Mouse (Mus musculus) forebrain, postnatal 0 days (tissue): ENCODE measurements around the gene Ctso. TPM values are rescaled to one million over a fixed set of nuclear protein-coding genes. Genes with fewer than 3 reads are reported as not detected.

Source experiments
- ATAC-seq: fragments of 200-750 bp; cut with Nextera tagmentation; 2 replicates; pipeline ENCODE4 v1.8.0; 2017; ENCODE audit warnings: mild to moderate bottlenecking, moderate library complexity
- DNase-seq: peaks from one replicate; pipeline ENCODE4 v3.0.0-alpha.2; 2015
- H3K27ac ChIP-seq: fragments of 300-500 bp; sonication (generic); 2 replicates; pipeline ENCODE4 v1.5.1; 2014; ENCODE audit warnings: low read depth, mild to moderate bottlenecking, antibody characterized with exemption, low read length, moderate library complexity, mixed read lengths
- H3K27me3 ChIP-seq: fragments of 300-500 bp; sonication (generic); 2 replicates; pipeline ENCODE4 v1.6.1; 2014; ENCODE audit warnings: mild to moderate bottlenecking, low read length, mixed read lengths; ENCODE audit not compliant: insufficient read depth
- H3K36me3 ChIP-seq: fragments of 300-500 bp; sonication (generic); 2 replicates; pipeline ENCODE4 v1.6.1; 2014; ENCODE audit warnings: mild to moderate bottlenecking, moderate library complexity; ENCODE audit not compliant: insufficient read depth
- H3K4me1 ChIP-seq: fragments of 300-500 bp; sonication (generic); 2 replicates; pipeline ENCODE4 v1.6.1; 2014; ENCODE audit warnings: antibody characterized with exemption; ENCODE audit not compliant: insufficient read depth
- H3K4me2 ChIP-seq: fragments of 300-500 bp; sonication (generic); 2 replicates; pipeline ENCODE4 v1.6.1; 2014; ENCODE audit warnings: low read depth, mild to moderate bottlenecking, moderate library complexity
- H3K4me3 ChIP-seq: fragments of 300-500 bp; sonication (generic); 2 replicates; pipeline ENCODE4 v1.5.1; 2014; ENCODE audit warnings: low read depth, low read length, mixed read lengths
- H3K9ac ChIP-seq: fragments of 300-500 bp; sonication (generic); 2 replicates; pipeline ENCODE4 v1.6.1; 2014; ENCODE audit warnings: mild to moderate bottlenecking
- H3K9me3 ChIP-seq: fragments of 300-500 bp; sonication (generic); 2 replicates; pipeline ENCODE4 v1.6.1; 2016; ENCODE audit warnings: low read length
- CTCF ChIP-seq: sonication (generic); IDR thresholded peaks from 2 replicates; pipeline ENCODE4 v1.5.1; 2016; ENCODE audit warnings: antibody characterized with exemption, control low read depth, low read depth
- WGBS: fragments of 180-500 bp; shearing (Covaris S2); extraction: QIAGEN DNeasy Blood & Tissue Kit; methylation state at CpG from one replicate; pipeline ENCODE4 v1.1.7; 2014; 5-methylcytosine and 5-hydroxymethylcytosine counted together
- polyA plus RNA-seq: library from polyadenylated mRNA; unstranded; fragments of >200 nt; fragmentation: Nextera tagmentation; extraction: Ambion mirVana; gene quantifications from 2 replicates; pipeline ENCODE4 v1.2.1, GENCODE M21; 2015
- total RNA-seq: library from RNA; depleted of rRNA; stranded (reverse); fragments of >200 nt; gene quantifications from 2 replicates; pipeline ENCODE4 v1.2.3, GENCODE M21; 2014; rRNA removed

Ctso gene
- total RNA-seq, result 6.1 and 9.2 TPM in 2 replicates
- 11.8 and 13.6 TPM in 2 replicates for polyA plus RNA-seq

DNA sequence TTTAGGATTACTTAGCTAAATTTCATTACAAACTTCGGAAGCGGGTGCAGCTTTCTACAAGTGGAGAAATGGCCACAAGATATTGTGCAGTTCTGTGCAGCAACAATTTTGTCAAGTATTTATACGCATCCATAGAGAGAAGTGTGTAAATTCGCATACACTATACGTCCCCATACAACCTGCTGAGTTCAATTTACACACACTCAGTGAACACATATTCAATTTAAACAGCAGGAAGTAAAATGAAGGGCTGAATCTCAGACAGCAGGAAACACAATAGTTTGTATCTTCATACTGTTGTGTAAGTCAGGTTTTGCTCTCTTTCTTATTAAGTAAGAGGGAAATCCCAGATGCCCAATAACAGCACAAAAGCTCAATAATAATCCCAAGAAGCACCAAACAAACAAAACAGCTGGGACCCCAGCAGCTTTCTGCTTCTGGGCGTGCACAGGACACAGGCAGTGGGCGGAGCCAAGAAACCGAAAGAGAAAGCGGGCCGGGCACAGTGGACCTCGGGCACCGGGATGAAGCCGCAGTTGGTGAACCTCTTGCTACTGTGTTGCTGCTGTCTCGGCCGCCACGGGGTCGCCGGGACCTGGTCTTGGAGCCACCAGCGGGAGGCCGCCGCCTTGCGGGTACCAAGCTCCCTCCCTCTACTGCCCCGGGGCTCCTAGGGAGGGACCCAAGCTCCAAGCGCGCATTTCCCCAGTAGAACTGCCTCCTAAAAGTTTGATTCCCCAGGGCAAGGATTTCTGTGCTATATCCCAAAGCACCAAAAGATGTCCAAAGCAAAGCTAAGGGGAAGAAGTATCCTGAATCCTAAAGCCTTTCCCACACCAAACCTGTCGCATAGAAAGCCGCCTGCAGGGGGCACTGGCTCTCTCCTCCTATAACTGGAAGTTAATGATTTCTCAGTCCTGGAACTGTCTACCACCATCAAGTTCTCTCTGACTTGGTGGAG, at the start of gene Ctso:
Ctso (plus strand) TSS at position 461 of the 961 bp plus-strand sequence.
- H3K4me2 ChIP-seq, result peak within 1 kb of the TSS; percentile 66
- H3K36me3 ChIP-seq, result no peaks in the 10 kb centered on the region
- H3K9ac ChIP-seq, result peak within 1 kb of the TSS; percentile 75
- H3K27ac ChIP-seq, result peak within 1 kb of the TSS; percentile 83
- peaks cover 3% of the 10 kb centered on the region; the same call in 1 of the 2 replicates for H3K4me1 ChIP-seq
- DNase-seq (peak; percentile 92), ATAC-seq (peak; percentile 91)
- peak within 1 kb of the TSS; percentile 58 for H3K4me3 ChIP-seq
- TF ChIP-seq CTCF, result peak; percentile 79
- H3K9me3 ChIP-seq, result no peaks in the 10 kb centered on the region
- H3K27me3 ChIP-seq, result no peaks in the 10 kb centered on the region
- 6% methylated on average over 27 of the region's 27 CpGs for WGBS

DNA sequence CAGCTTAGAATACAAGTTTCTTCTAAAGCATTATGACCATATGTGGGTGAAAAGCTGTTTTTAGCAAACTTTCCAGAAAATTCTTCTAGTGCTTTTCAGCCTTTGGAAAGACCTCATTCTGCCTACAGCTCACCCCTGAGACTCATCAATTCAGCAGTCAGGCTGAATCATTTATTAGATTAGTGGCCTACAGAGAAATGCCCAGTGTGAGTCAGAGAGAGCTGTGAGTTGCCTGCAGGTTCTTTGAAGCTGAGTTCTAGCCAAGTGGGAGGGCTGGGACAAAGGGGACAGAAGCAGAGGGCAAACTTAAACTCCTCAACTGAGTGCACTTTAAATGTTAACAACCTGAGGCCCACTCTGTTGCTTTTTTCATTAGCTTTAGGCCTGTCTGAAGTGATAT, 48.5 kb upstream of the Ctso start:
- ATAC-seq, result no peak
- no peaks in the 10 kb centered on the region for H3K27me3 ChIP-seq
- H3K9ac ChIP-seq, result no peak overlapping the region
- no peak overlapping the region for H3K4me2 ChIP-seq
- no peak overlapping the region for H3K4me3 ChIP-seq
- no peak for TF ChIP-seq CTCF
- no peaks in the 10 kb centered on the region for H3K4me1 ChIP-seq
- no peaks in the 10 kb centered on the region for H3K9me3 ChIP-seq
- DNase-seq, result no peak
- no peaks in the 10 kb centered on the region for H3K36me3 ChIP-seq
- no peak overlapping the region for H3K27ac ChIP-seq

DNA sequence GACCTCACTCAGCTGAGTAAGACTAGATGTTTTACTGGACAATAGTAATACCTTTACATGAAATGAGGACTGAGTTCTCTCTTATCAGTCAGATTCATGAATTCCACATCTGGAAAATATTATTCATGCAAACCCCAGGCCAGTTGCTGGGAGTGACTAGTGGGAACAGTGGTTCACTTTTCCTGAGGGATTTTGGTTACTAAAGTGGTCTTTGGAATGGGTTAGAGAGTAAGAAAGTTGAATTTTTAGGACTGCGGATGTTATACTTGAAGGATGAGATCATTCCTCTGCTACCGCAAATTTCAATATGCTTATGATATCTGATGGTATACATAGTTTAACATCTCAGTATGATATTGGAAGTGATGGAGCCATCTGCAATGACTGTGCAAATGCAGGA, 46.8 kb upstream of the Ctso start:
- Histone ChIP-seq H3K9me3 (no peaks in the 10 kb centered on the region), H3K27me3 (no peaks in the 10 kb centered on the region), H3K36me3 (no peaks in the 10 kb centered on the region), H3K27ac (no peak overlapping the region), H3K4me1 (no peaks in the 10 kb centered on the region), H3K9ac (no peak overlapping the region), H3K4me2 (no peak overlapping the region), H3K4me3 (no peak overlapping the region)
- TF ChIP-seq CTCF, result no peak
- no peak for ATAC-seq
- DNase-seq, result no peak
- 90% methylated on average over 2 of the region's 2 CpGs for WGBS

DNA sequence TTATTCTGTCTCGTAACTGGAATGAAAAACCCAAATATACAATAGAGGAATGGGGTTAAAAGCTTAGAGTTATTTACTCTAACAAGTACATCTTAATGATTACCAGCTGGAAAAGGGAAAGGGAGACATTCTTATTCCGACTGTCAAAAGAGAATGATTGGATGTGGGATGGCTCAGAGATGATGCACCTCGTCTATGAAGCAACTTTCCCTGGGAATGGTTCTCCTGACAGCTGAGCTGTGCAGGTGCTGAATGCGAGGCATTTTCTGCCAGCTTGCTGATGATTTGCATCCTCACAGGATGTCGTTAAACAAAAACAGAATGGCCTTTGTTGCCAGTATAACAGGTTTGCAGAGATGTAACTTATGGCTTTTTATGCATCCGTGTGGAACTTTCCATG, 43.3 kb upstream of the Ctso start:
- ATAC-seq (peak; percentile 64), DNase-seq (peak; percentile 44)
- no peaks in the 10 kb centered on the region for H3K36me3 ChIP-seq
- no peak overlapping the region for H3K27ac ChIP-seq
- no peak overlapping the region for H3K4me2 ChIP-seq
- no peaks in the 10 kb centered on the region for H3K4me1 ChIP-seq
- no peak overlapping the region for H3K9ac ChIP-seq
- H3K9me3 ChIP-seq, result no peaks in the 10 kb centered on the region
- H3K27me3 ChIP-seq, result no peaks in the 10 kb centered on the region
- WGBS, result 36% methylated on average over 6 of the region's 6 CpGs
- no peak for TF ChIP-seq CTCF
- H3K4me3 ChIP-seq, result no peak overlapping the region

DNA sequence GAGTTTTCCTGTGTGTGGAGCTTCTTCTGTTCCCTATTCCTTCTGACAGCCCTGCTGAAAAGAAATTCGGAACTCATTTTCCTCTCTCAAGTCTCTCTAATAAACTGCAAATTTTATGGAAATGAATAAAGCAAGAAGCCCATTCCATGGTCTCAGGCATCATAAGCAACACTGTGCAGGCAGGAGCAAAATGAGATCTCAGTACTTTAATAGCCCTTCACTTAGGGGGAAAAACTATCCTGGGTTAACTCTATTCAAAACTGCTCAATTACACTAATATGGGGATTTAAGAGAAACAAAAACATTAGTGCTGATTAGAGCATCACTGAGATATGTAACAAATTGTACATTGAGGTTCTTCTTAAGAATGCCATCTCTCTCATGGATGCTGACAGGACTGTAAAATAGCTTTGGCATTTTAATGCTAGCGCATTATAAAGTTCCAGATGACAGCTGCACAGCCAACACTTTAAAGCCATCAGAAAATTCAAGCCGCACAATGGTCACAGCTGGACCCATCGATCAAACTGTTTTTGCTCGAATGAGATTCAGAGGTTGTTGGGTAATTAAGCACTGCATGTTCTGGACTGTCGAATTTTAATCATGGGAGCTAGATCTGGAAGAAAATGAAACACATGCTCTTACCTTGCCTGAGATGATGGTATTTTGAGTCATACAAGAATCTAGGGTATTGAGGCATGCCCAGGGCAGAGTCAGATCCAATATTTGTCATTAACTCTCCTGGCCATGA, 21.9 kb upstream of the Ctso start:
- no peaks in the 10 kb centered on the region for H3K9me3 ChIP-seq
- no peak overlapping the region for H3K4me3 ChIP-seq
- no peak overlapping the region for H3K27ac ChIP-seq
- no peak overlapping the region for H3K9ac ChIP-seq
- DNase-seq (no peak), ATAC-seq (peak; percentile 72)
- H3K36me3 ChIP-seq, result no peaks in the 10 kb centered on the region
- WGBS, result 18% methylated on average over 6 of the region's 6 CpGs
- no peak for TF ChIP-seq CTCF
- no peaks in the 10 kb centered on the region for H3K4me1 ChIP-seq
- H3K4me2 ChIP-seq, result no peak overlapping the region
- no peaks in the 10 kb centered on the region for H3K27me3 ChIP-seq

DNA sequence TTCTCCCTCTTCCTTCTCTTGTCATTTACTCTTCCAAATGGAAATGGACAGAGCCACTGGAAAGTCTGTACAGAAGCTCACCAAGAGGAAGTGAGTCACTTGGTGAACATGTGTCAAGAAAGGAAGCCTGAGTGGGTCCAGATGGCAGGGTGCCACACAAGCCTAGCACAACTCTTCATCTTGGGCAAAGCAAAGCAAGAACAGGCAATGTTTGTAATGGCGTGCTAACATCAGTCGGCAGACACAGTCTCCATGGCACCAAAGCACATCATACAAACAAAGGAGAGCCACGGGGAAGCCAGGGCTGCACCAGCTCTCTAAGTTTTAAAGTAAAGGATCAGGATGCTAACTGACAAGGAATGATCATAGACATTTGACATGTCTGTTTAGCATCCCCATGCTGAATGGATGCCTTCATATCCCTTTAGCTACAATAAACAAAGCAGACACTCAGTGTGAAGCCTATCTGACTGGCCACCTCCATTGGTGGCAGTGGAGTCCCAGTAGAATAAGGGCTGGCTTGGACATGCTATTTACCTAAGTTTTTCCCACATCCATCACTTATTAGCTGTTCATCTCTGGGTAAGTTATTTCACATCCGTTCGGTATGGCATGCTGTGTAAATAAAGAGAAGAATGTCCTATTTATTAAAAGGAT, 16.2 kb upstream of the Ctso start:
- no peak overlapping the region for H3K4me2 ChIP-seq
- ATAC-seq (0 out of 2 replicates have a peak, but pooled peaks have one; percentile 20), DNase-seq (no peak)
- no peaks in the 10 kb centered on the region; the same call in 1 of the 2 replicates for H3K4me1 ChIP-seq
- TF ChIP-seq CTCF, result no peak
- no peaks in the 10 kb centered on the region for H3K9me3 ChIP-seq
- no peaks in the 10 kb centered on the region for H3K36me3 ChIP-seq
- no peak overlapping the region for H3K27ac ChIP-seq
- no peaks in the 10 kb centered on the region for H3K27me3 ChIP-seq
- no peak overlapping the region for H3K9ac ChIP-seq
- H3K4me3 ChIP-seq, result no peak overlapping the region
- WGBS, result 56% methylated on average over 5 of the region's 5 CpGs
